Mouse (Mus musculus) embryonic fibroblast, embryonic 13.5 days (primary cell): Measurements from ENCODE around the gene Cacna2d1. TPM values are rescaled to one million over a fixed set of nuclear protein-coding genes. Genes with fewer than 3 reads are reported as not detected.

Experiments used
- H3K27ac ChIP-seq: 2 replicates; pipeline ENCODE4 v1.5.1; 2012; ENCODE audit warnings: low read length, control low read depth, inconsistent platforms; ENCODE audit not compliant: insufficient read depth
- H3K4me1 ChIP-seq: 2 replicates; pipeline ENCODE4 v1.6.1; 2011; ENCODE audit warnings: low read length; ENCODE audit not compliant: control insufficient read depth, insufficient read depth
- H3K4me3 ChIP-seq: 2 replicates; pipeline ENCODE4 v1.5.1; 2011; ENCODE audit warnings: mild to moderate bottlenecking, control low read depth, low read length; ENCODE audit not compliant: insufficient read depth
- CTCF ChIP-seq: IDR thresholded peaks from 2 replicates; pipeline ENCODE4 v1.5.1; 2011; ENCODE audit warnings: mild to moderate bottlenecking, control low read depth, low read length, moderate library complexity, borderline replicate concordance; ENCODE audit not compliant: insufficient read depth
- POLR2A ChIP-seq: IDR thresholded peaks from 2 replicates; pipeline ENCODE4 v1.6.1; 2011; ENCODE audit warnings: low read depth, mild to moderate bottlenecking, control low read depth, low read length, moderate library complexity
- polyA plus RNA-seq: library from polyadenylated mRNA; stranded (reverse); fragments of >200 nt; gene quantifications from 2 replicates; pipeline ENCODE4 v1.2.4, GENCODE M21; 2011; ENCODE audit warnings: low read depth; ENCODE audit not compliant: missing spikeins, insufficient read length

The Cacna2d1 gene
- polyA plus RNA-seq, 1 experiment, result 49.3 TPM

DNA sequence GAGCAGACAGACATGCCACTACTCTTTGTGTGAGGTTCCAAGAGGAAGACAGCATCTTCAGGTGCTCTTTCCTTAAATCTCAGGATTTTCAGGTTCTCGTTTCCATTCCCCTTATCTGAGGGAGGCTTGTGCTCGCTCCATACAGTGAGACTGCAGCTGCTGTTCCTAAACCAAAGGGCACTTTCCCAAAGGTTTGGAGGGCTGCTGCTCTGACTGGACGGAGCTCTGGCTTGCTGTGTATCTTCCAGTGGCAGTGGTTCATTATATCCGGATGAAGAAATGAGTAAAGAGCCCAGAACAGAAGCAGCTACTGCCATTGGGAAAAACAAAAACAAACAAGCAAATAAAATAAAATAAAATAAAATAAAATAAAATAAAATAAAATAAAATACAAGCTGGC, 359.3 kb downstream of the Cacna2d1 start:
- H3K4me3 ChIP-seq, result no peak overlapping the region
- H3K4me1 ChIP-seq, result peaks cover 12% of the 10 kb centered on the region
- TF ChIP-seq POLR2A, result no peak
- TF ChIP-seq CTCF, result no peak
- no peak overlapping the region for H3K27ac ChIP-seq

- TF ChIP-seq POLR2A (no peak), CTCF (no peak)
Observed at GRCm38 (mm10) chr5:16294708-16295107, 360.2 kb downstream of the Cacna2d1 start.

GRCm38 (mm10) chr5:16297170-16297771, 362.8 kb downstream of the Cacna2d1 start:
- no peak overlapping the region for H3K4me3 ChIP-seq
- peak overlapping the region; percentile 64 for H3K27ac ChIP-seq
- peaks cover 12% of the 10 kb centered on the region for H3K4me1 ChIP-seq
- TF ChIP-seq CTCF (no peak), POLR2A (no peak)

More at GRCm38 (mm10) chr5:16294708-16295107, 360.2 kb downstream of the Cacna2d1 start:
- Histone ChIP-seq H3K4me3 (no peak overlapping the region), H3K4me1 (peaks cover 12% of the 10 kb centered on the region), H3K27ac (no peak overlapping the region)

- Histone ChIP-seq H3K27ac (no peak overlapping the region), H3K4me1 (peaks cover 12% of the 10 kb centered on the region), H3K4me3 (no peak overlapping the region)
- TF ChIP-seq POLR2A (no peak), CTCF (no peak)
Observed at GRCm38 (mm10) chr5:16299631-16300030, 365.1 kb downstream of the Cacna2d1 start.

DNA sequence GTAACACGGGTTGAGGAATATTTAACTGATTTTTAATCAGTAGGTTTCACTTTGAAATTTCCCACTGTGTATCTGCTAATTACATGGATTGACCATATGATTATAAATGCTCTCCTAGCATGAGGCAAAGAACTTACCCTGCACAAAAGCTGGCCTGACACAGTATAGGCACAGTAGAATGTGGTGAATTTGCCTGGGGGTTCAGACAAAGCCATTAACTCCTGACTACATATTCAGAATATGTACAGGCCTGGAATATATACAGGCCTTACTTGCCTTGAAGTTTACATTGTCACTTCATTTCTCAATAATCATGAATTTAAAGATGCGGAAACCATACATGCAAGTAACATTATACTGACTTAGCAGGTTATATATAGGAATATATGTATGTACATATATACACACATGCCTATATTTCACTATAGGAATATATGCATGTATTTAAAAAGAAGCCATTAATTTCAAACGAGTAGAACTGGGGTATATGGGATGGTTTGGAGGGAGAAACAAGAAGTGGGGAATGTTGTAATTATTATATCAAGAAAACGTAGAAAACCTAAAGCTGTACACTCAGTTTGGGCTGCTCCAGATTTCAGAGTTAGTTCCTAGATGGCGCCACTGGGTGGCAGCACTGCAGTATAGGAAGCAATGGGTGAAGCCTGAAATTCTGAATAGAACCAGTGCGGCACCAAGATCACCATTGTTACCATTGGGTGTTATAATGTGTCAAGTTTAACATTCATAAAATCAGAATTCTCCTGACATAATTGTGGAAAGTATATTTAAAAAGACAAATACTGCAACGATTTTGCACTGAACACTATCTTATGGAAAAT, 374.9 kb downstream of the Cacna2d1 start:
- Histone ChIP-seq H3K27ac (no peak overlapping the region), H3K4me1 (no peaks in the 10 kb centered on the region), H3K4me3 (no peak overlapping the region)
- peak; percentile 56 for TF ChIP-seq CTCF
- TF ChIP-seq POLR2A, result no peak

- Histone ChIP-seq H3K27ac (no peak overlapping the region), H3K4me1 (no peaks in the 10 kb centered on the region), H3K4me3 (no peak overlapping the region)
- no peak for TF ChIP-seq POLR2A
- no peak for TF ChIP-seq CTCF
Observed at GRCm38 (mm10) chr5:16314242-16314641, 379.8 kb downstream of the Cacna2d1 start.

DNA sequence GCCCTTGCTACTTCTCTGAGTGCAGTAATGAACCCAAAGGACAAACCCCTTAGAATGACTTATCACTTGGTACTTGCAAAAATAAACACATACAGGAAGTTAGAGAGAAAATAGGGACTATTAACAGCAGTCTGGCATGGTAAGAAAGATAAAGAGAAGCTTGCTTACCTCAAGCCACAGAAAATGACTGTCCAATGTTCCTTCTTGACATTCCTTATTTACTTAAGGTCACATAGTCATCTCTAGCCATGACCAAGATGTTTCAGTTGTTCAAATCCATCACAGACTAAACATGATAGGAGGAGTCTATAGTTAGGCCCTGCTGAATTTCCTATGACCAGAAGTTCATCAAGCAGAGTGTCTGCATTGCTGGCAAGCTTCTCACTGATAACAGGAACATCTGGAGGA, 381.5 kb downstream of the Cacna2d1 start:
- no peaks in the 10 kb centered on the region for H3K4me1 ChIP-seq
- H3K4me3 ChIP-seq, result no peak overlapping the region
- no peak overlapping the region for H3K27ac ChIP-seq
- TF ChIP-seq CTCF, result no peak
- no peak for TF ChIP-seq POLR2A

DNA sequence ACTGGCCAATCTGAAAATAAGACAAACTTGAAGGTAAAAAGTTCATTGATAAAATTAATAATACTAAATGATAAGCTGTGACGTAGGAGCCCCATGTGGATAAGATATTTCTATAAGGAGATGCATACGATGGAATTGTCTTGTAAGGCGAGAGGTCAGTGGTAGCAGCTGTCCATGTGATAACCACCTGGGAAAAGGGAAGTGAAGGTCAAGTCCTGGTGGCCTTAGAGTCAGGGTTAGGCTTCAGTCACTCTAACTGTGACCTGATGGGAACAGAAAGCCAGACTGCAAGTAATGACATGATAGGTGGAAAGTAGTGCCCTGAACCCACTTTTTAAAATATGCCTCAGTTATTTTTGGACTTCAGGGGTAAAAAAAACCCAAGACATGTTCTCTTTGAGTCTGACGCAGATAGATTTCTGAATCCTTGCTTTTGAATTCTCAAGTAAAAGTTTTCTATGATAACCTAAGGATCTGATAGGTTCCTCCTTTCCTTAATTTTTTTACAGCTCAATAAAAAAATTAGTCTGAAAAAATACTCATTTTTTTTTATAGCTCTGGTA, 383.3 kb downstream of the Cacna2d1 start:
- TF ChIP-seq POLR2A (no peak), CTCF (no peak)
- Histone ChIP-seq H3K4me3 (no peak overlapping the region), H3K27ac (no peak overlapping the region), H3K4me1 (no peaks in the 10 kb centered on the region)

GRCm38 (mm10) chr5:16326610-16327009, 392.1 kb downstream of the Cacna2d1 start:
- no peak overlapping the region for H3K4me3 ChIP-seq
- no peak for TF ChIP-seq POLR2A
- no peak for TF ChIP-seq CTCF
- no peak overlapping the region for H3K27ac ChIP-seq
- no peaks in the 10 kb centered on the region for H3K4me1 ChIP-seq

DNA sequence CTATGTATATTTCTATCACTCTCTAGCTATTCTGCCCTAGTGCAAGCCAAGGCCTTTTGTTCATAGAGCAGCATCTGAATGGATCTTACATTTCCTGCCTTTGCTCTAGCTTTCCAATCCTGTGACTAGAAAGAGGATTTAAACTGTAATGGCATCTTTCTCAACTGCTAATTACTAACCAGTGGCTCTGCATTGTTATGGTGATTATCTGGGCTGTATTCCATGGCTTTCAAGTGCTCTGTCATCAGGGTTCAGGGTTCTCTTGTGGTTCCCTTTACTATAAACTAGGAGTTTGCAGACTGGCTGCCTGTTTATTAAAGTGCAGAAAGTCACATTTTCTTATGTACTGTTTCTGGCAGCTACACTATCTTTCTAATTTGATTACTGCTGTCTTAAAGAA, 410.9 kb downstream of the Cacna2d1 start:
- Histone ChIP-seq H3K4me3 (no peak overlapping the region), H3K4me1 (no peaks in the 10 kb centered on the region), H3K27ac (no peak overlapping the region)
- TF ChIP-seq CTCF, result no peak
- TF ChIP-seq POLR2A, result no peak
